7 mouse cellular contexts compared by ENCODE assay signal in genomic region chr8:66687511-66688329, GRCm38 (mm10). TPM values are rescaled to one million over a fixed set of nuclear protein-coding genes. Genes with fewer than 3 reads are reported as not detected.
DNase-seq lines count a peak whose midpoint lies in the region; ATAC-seq and TF ChIP-seq lines count a peak whose summit lies in the region.

TSS of gene Npy5r (minus strand) at chr8:66688128.

- H3K9me3 ChIP-seq in lung, embryonic 14.5 days (ENCODE audit: low read depth, low read length), result no peaks in the 10 kb centered on the region
- no peaks in the 10 kb centered on the region for H3K9me3 ChIP-seq in forebrain, embryonic 10.5 days
- no peaks in the 10 kb centered on the region for H3K9me3 ChIP-seq in midbrain, embryonic 14.5 days (ENCODE audit: control insufficient read depth, low read length)

- peak; percentile 80; the same call in 1 of the 2 replicates for ATAC-seq in lung, embryonic 14.5 days (ENCODE audit: insufficient read depth)
- peak; percentile 78 for ATAC-seq in midbrain, embryonic 14.5 days (ENCODE audit: low FRiP score, low TSS enrichment)

- peak within 1 kb of the TSS; percentile 73 for H3K4me2 ChIP-seq in lung, embryonic 14.5 days
- peak within 1 kb of the TSS; percentile 96 for H3K4me2 ChIP-seq in midbrain, embryonic 14.5 days (ENCODE audit: low read length)

- no peak for TF ChIP-seq CTCF in lung, embryonic 14.5 days (IDR thresholded peaks at IDR 0.05; ENCODE audit: low read depth)
- TF ChIP-seq CTCF in layer of hippocampus, adult 2 months (conservative IDR thresholded peaks at IDR 0.05), result no peak

- peaks cover 13% of the 10 kb centered on the region for H3K27me3 ChIP-seq in lung, embryonic 14.5 days (ENCODE audit: insufficient read depth, low read length)
- H3K27me3 ChIP-seq in forebrain, embryonic 10.5 days (ENCODE audit: poor library complexity, severe bottlenecking), result peaks cover 51% of the 10 kb centered on the region
- 0 out of 2 replicates have a peak, but pooled peaks cover 3% of the 10 kb centered on the region for H3K27me3 ChIP-seq in midbrain, embryonic 14.5 days (ENCODE audit: control insufficient read depth, insufficient read depth, low read length)

- no peaks in the 10 kb centered on the region for H3K4me1 ChIP-seq in lung, embryonic 14.5 days (ENCODE audit: insufficient read depth)
- H3K4me1 ChIP-seq in forebrain, embryonic 10.5 days, result peaks cover 14% of the 10 kb centered on the region
- peaks cover 14% of the 10 kb centered on the region for H3K4me1 ChIP-seq in midbrain, embryonic 14.5 days (ENCODE audit: control insufficient read depth, insufficient read depth, low read length)

- DNase-seq in lung, embryonic 14.5 days, result no peak
- no peak for DNase-seq in lung, postnatal 36 days
- peak; percentile 58 for DNase-seq in forebrain, embryonic 10.5 days (ENCODE audit: extremely low spot score, low spot score)
- DNase-seq in layer of hippocampus, adult 2 months (ENCODE audit: low spot score in 2 of 2), result peak in 1 of 2 experiments; percentile 36
- DNase-seq in midbrain, embryonic 14.5 days, result peak; percentile 64
- DNase-seq in urinary bladder, adult 18-20 months (ENCODE audit: low spot score in 2 of 2), result no peak
- no peak for DNase-seq in urinary bladder, postnatal 36 days (ENCODE audit: low spot score in 2 of 2)

- peak within 1 kb of the TSS; percentile 36 for H3K4me3 ChIP-seq in lung, embryonic 14.5 days (ENCODE audit: low read depth, low read length)
- H3K4me3 ChIP-seq in forebrain, embryonic 10.5 days, result peak within 1 kb of the TSS; percentile 63
- H3K4me3 ChIP-seq in layer of hippocampus, adult 2 months, result peak within 1 kb of the TSS; percentile 71
- peak within 1 kb of the TSS; percentile 56 for H3K4me3 ChIP-seq in midbrain, embryonic 14.5 days (replicated peaks; ENCODE audit: low read depth, low read length)

- H3K27ac ChIP-seq in lung, embryonic 14.5 days (ENCODE audit: low read depth), result no peak within 1 kb of the TSS
- H3K27ac ChIP-seq in forebrain, embryonic 10.5 days, result peak within 1 kb of the TSS; percentile 78
- H3K27ac ChIP-seq in layer of hippocampus, adult 2 months, result peak within 1 kb of the TSS; percentile 98
- no peak within 1 kb of the TSS; the same call in 1 of the 2 replicates for H3K27ac ChIP-seq in midbrain, embryonic 14.5 days (replicated peaks; ENCODE audit: low read depth, low read length)

- H3K36me3 ChIP-seq in lung, embryonic 14.5 days (ENCODE audit: insufficient read depth), result no peaks in the 10 kb centered on the region
- H3K36me3 ChIP-seq in forebrain, embryonic 10.5 days (replicated peaks), result no peaks in the 10 kb centered on the region
- H3K36me3 ChIP-seq in midbrain, embryonic 14.5 days (ENCODE audit: control insufficient read depth, insufficient read depth, low read length), result no peaks in the 10 kb centered on the region

- WGBS in lung, embryonic 14.5 days, result 2% methylated on average over 43 of the region's 43 CpGs
- WGBS in forebrain, embryonic 10.5 days, result 2% methylated on average over 43 of the region's 43 CpGs
- WGBS in midbrain, embryonic 14.5 days, result 1% methylated on average over 43 of the region's 43 CpGs

- peak within 1 kb of the TSS; percentile 20 for H3K9ac ChIP-seq in lung, embryonic 14.5 days
- H3K9ac ChIP-seq in midbrain, embryonic 14.5 days (replicated peaks; ENCODE audit: low read length), result peak within 1 kb of the TSS; percentile 69

RNA-seq across cellular contexts. Expression of gene Npy5r, which starts in this region (rescaled TPM):
- 0.09 and 0.17 TPM in 2 replicates for polyA plus RNA-seq in lung, embryonic 14.5 days (2014; fragmentation: Nextera tagmentation; extraction: Ambion mirVana)
- 0.15 and 0.16 TPM in 2 replicates for polyA plus RNA-seq in forebrain, embryonic 10.5 days (2016; fragmentation: Nextera tagmentation; extraction: Ambion mirVana)
- 10 to 100 TPM; 10.1 to 10.9 TPM for total RNA-seq in layer of hippocampus, adult 2 months (2021)
- 1.3 and 1.8 TPM in 2 replicates for polyA plus RNA-seq in midbrain, embryonic 14.5 days (2014; fragmentation: Nextera tagmentation; extraction: Ambion mirVana)

Comparison
In these comparisons a context has a peak if more than half of its experiments do, and no peak if none do; other contexts are left out.
1. Peak in ATAC-seq, H3K4me3 ChIP-seq, H3K9ac ChIP-seq and H3K4me2 ChIP-seq in lung, embryonic 14.5 days; RNA of the gene not detected or under 1 TPM.
2. Peak in DNase-seq, H3K4me3 ChIP-seq and H3K27ac ChIP-seq in forebrain, embryonic 10.5 days; RNA of the gene not detected or under 1 TPM.